Mouse (Mus musculus) liver, embryonic 12.5 days (tissue): ENCODE measurements around the gene 4930579F01Rik. TPM values are rescaled to one million over a fixed set of nuclear protein-coding genes. Genes with fewer than 3 reads are reported as not detected.

ENCODE experiments used
- ATAC-seq: fragments of 200-750 bp; cut with Nextera tagmentation; 2 replicates; pipeline ENCODE4 v1.8.0; 2017; ENCODE audit warnings: moderate number of reproducible peaks, mild to moderate bottlenecking, moderate library complexity
- H3K27ac ChIP-seq: fragments of 300-500 bp; sonication (generic); 2 replicates; pipeline ENCODE4 v1.5.1; 2016; ENCODE audit warnings: mild to moderate bottlenecking
- H3K27me3 ChIP-seq: fragments of 300-500 bp; sonication (generic); replicated peaks from 2 replicates; pipeline ENCODE4 v1.6.1; 2016; ENCODE audit warnings: mild to moderate bottlenecking, moderate library complexity
- H3K36me3 ChIP-seq: fragments of 300-500 bp; sonication (generic); 2 replicates; pipeline ENCODE4 v1.6.1; 2016; ENCODE audit warnings: mild to moderate bottlenecking, moderate library complexity
- H3K4me1 ChIP-seq: fragments of 300-500 bp; sonication (generic); 2 replicates; pipeline ENCODE4 v1.6.1; 2016
- H3K4me2 ChIP-seq: fragments of 300-500 bp; sonication (generic); 2 replicates; pipeline ENCODE4 v1.6.1; 2016; ENCODE audit warnings: mild to moderate bottlenecking, moderate library complexity
- H3K4me3 ChIP-seq: fragments of 300-500 bp; sonication (generic); 2 replicates; pipeline ENCODE4 v1.5.1; 2016; ENCODE audit warnings: mild to moderate bottlenecking, moderate library complexity
- H3K9ac ChIP-seq: fragments of 300-500 bp; sonication (generic); 2 replicates; pipeline ENCODE4 v1.6.1; 2016; ENCODE audit warnings: mild to moderate bottlenecking, moderate library complexity
- H3K9me3 ChIP-seq: fragments of 300-500 bp; sonication (generic); replicated peaks from 2 replicates; pipeline ENCODE4 v1.6.1; 2016; ENCODE audit warnings: mild to moderate bottlenecking, moderate library complexity
- WGBS: fragments of 180-500 bp; shearing (Covaris S2); methylation state at CpG from one replicate; pipeline ENCODE4 v1.1.7; 2016; ENCODE audit not compliant: insufficient replicate concordance; 5-methylcytosine and 5-hydroxymethylcytosine counted together
- polyA plus RNA-seq: library from polyadenylated mRNA; unstranded; fragments of >200 nt; fragmentation: Nextera tagmentation; extraction: Ambion mirVana; gene quantifications from 2 replicates; pipeline ENCODE4 v1.2.1, GENCODE M21; 2016

4930579F01Rik gene
- polyA plus RNA-seq, 1 experiment from 2014 or later: not detected

GRCm38 (mm10) chr3:138212431-138212951, 18.9 kb upstream of the 4930579F01Rik start:
- H3K9me3 ChIP-seq: no peaks in the 10 kb centered on the region
- H3K4me3 ChIP-seq: no peak overlapping the region
- 78% methylated on average over 4 of the region's 4 CpGs for WGBS
- no peak for ATAC-seq
- no peaks in the 10 kb centered on the region for H3K27me3 ChIP-seq
- no peak overlapping the region for H3K27ac ChIP-seq
- no peak overlapping the region for H3K4me2 ChIP-seq
- no peak overlapping the region for H3K9ac ChIP-seq
- H3K36me3 ChIP-seq: no peaks in the 10 kb centered on the region
- no peaks in the 10 kb centered on the region for H3K4me1 ChIP-seq

- H3K9me3 ChIP-seq: no peaks in the 10 kb centered on the region
- no peaks in the 10 kb centered on the region for H3K27me3 ChIP-seq
- H3K27ac ChIP-seq: no peak overlapping the region
- no peak overlapping the region for H3K4me2 ChIP-seq
- no peak overlapping the region for H3K4me3 ChIP-seq
- 49% methylated on average over 5 of the region's 5 CpGs for WGBS
- H3K36me3 ChIP-seq: no peaks in the 10 kb centered on the region
- H3K9ac ChIP-seq: no peak overlapping the region
- no peak for ATAC-seq
- no peaks in the 10 kb centered on the region for H3K4me1 ChIP-seq
These were observed 16.9 kb upstream of the 4930579F01Rik start for GRCm38 (mm10) chr3:138210432-138211075.

- 67% methylated on average over 3 of the region's 3 CpGs for WGBS
- H3K4me3 ChIP-seq: no peak overlapping the region
- H3K4me2 ChIP-seq: no peak overlapping the region
- ATAC-seq: no peak
- no peaks in the 10 kb centered on the region for H3K4me1 ChIP-seq
- H3K27ac ChIP-seq: no peak overlapping the region
- no peaks in the 10 kb centered on the region for H3K36me3 ChIP-seq
- H3K9me3 ChIP-seq: no peaks in the 10 kb centered on the region
- H3K27me3 ChIP-seq: no peaks in the 10 kb centered on the region
- no peak overlapping the region for H3K9ac ChIP-seq
These were observed 15.2 kb upstream of the 4930579F01Rik start for GRCm38 (mm10) chr3:138208821-138209220.

DNA sequence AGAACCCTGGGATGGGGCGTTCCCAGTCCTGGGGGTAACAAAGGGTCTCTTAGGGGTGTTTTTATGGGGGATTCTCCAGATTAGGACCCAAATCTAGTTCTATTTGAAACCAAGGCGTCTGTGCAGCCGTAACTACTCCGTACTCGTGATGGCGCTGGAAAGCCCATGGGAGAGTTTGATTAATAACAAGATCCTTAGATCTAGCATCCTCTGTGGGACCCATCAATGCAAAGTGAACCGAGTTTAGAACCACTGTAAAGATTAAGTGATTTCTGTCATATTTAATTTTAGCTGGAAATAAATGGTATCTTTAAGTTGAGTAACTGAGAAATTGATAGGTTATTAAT, 5.1 kb upstream of the 4930579F01Rik start:
- no peak overlapping the region for H3K9ac ChIP-seq
- no peaks in the 10 kb centered on the region for H3K27me3 ChIP-seq
- no peak for ATAC-seq
- WGBS: 61% methylated on average over 7 of the region's 7 CpGs
- no peaks in the 10 kb centered on the region for H3K4me1 ChIP-seq
- no peaks in the 10 kb centered on the region for H3K9me3 ChIP-seq
- no peaks in the 10 kb centered on the region for H3K36me3 ChIP-seq
- H3K4me2 ChIP-seq: no peak overlapping the region
- H3K4me3 ChIP-seq: no peak overlapping the region
- H3K27ac ChIP-seq: no peak overlapping the region

GRCm38 (mm10) chr3:138197973-138198721, 4.5 kb upstream of the 4930579F01Rik start:
- H3K4me1 ChIP-seq: no peaks in the 10 kb centered on the region
- peak overlapping the region; percentile 43 for H3K4me2 ChIP-seq
- WGBS: 34% methylated on average over 20 of the region's 20 CpGs
- no peaks in the 10 kb centered on the region for H3K36me3 ChIP-seq
- H3K27ac ChIP-seq: no peak overlapping the region
- no peaks in the 10 kb centered on the region for H3K27me3 ChIP-seq
- no peak overlapping the region for H3K9ac ChIP-seq
- no peaks in the 10 kb centered on the region for H3K9me3 ChIP-seq
- no peak for ATAC-seq
- no peak overlapping the region for H3K4me3 ChIP-seq

DNA sequence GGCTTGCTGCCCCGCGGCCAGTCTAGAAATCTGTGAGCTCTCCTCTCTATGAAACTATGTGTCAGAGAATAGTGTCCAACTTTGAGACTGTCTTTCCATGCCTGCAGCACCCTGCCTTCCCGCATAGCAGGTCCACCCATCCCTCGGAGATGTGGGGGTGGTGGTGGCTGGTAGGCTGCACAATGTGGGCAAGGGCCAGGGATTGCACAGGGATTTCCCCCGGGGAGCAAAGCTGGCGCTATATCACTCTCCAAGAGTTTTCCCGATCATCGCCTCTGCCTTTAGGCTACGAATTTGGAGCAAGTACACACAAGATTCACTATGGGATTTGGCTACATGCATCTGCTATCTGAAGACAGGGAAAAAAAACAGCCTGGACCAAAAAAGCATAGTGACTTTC, 3.9 kb upstream of the 4930579F01Rik start:
- 61% methylated on average over 9 of the region's 9 CpGs for WGBS
- no peak overlapping the region for H3K4me2 ChIP-seq
- H3K9ac ChIP-seq: no peak overlapping the region
- no peaks in the 10 kb centered on the region for H3K4me1 ChIP-seq
- H3K27me3 ChIP-seq: no peaks in the 10 kb centered on the region
- no peaks in the 10 kb centered on the region for H3K36me3 ChIP-seq
- ATAC-seq: no peak
- H3K9me3 ChIP-seq: no peaks in the 10 kb centered on the region
- H3K4me3 ChIP-seq: no peak overlapping the region
- H3K27ac ChIP-seq: no peak overlapping the region

GRCm38 (mm10) chr3:138197093-138197492, 3.5 kb upstream of the 4930579F01Rik start:
- H3K9ac ChIP-seq: no peak overlapping the region
- no peak overlapping the region for H3K4me2 ChIP-seq
- WGBS: 77% methylated on average over 14 of the region's 14 CpGs
- H3K36me3 ChIP-seq: no peaks in the 10 kb centered on the region
- H3K27ac ChIP-seq: no peak overlapping the region
- H3K4me3 ChIP-seq: no peak overlapping the region
- H3K27me3 ChIP-seq: no peaks in the 10 kb centered on the region
- no peaks in the 10 kb centered on the region for H3K9me3 ChIP-seq
- no peaks in the 10 kb centered on the region for H3K4me1 ChIP-seq
- ATAC-seq: no peak

DNA sequence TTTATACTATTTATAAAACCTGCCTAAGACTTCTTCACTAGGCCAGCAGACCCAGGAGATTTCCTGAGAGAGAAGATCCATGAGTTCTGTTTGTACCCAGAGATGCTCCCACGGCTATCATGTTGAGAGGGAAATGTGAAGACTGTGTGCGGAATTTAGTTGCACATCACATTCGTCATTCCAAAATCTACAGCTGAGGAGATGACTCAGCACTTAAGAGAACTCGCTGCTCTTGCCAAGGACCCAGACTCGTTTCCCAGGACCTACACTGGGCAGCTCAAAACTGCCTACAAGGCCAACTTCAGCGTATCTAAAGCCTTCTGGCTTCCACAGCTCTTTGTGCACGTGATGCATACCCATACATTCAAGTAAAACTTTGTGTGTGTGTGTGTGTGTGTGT, 1.4 kb downstream of the 4930579F01Rik start:
- no peaks in the 10 kb centered on the region for H3K4me1 ChIP-seq
- no peaks in the 10 kb centered on the region for H3K36me3 ChIP-seq
- H3K27ac ChIP-seq: no peak overlapping the region
- H3K27me3 ChIP-seq: no peaks in the 10 kb centered on the region
- WGBS: 66% methylated on average over 7 of the region's 7 CpGs
- no peak overlapping the region for H3K9ac ChIP-seq
- no peak overlapping the region for H3K4me2 ChIP-seq
- no peak overlapping the region for H3K4me3 ChIP-seq
- H3K9me3 ChIP-seq: no peaks in the 10 kb centered on the region
- no peak for ATAC-seq

DNA sequence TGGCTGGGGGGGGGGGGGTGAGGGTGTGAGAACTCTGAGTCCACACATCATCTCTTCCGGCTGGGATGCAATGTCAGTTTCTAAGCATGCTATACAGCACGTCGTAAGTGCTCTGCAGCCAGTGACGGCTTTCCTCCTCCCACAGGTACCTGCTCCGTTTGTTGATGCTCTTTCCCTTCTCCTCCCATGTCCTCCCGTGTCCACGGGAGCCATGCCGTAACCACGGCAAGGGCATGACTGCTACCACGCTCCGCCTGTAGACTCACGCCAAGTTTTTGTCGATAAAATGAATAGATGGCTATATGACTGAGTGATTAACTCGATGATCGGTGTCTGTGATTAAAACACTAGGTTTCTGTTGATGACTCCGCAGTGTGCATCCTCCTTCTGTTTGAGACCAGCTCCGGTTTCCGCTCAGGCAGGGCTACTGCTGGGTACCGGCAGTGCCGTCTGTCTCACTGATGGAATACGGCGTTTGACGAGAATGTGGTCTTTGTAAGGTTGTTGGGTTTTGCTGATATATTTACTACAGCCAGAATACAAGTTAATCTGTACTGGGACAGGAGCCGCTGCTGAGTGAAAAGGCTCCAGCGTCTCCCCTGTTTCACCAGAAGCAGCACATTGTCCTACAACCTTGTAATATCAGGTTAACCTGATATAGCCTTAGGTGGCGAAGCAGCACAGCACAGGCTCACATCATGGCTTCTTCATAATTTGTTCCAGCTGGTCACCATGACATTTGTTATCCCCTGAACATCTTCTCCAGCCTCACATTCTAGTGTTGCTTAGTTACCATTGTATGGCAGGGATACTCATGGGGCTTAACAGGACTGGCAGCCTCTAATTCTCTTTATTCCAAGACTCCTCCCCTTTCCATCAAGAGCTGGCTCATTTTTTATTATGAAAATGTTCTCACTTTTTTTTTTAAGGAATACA, 7.4 kb downstream of the 4930579F01Rik start:
- no peak for ATAC-seq
- Histone ChIP-seq H3K27ac (no peak overlapping the region), H3K36me3 (no peaks in the 10 kb centered on the region), H3K27me3 (no peaks in the 10 kb centered on the region), H3K4me1 (no peaks in the 10 kb centered on the region), H3K9ac (no peak overlapping the region), H3K4me3 (no peak overlapping the region), H3K4me2 (no peak overlapping the region), H3K9me3 (no peaks in the 10 kb centered on the region)
- WGBS: 80% methylated on average over 26 of the region's 26 CpGs

DNA sequence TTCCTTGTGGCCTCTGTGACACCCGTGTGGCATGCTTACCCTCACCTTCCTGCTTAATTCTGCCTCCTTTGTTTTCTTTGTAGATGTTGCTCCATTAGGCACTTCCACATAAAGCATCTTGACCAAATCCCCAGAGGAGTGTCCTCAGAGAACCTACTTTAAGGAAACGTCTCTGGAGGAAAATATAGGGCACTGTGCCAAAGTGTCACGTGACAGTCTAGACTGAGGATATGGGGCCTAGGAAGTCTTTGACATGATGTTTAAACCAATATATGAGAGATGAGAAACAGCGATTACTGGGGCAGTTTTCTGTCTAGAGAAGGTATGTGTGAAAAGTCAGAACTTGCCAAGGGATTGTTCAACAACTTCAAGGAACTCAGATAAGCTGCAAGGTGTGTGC, 8.3 kb downstream of the 4930579F01Rik start:
- 66% methylated on average over 4 of the region's 4 CpGs for WGBS

DNA sequence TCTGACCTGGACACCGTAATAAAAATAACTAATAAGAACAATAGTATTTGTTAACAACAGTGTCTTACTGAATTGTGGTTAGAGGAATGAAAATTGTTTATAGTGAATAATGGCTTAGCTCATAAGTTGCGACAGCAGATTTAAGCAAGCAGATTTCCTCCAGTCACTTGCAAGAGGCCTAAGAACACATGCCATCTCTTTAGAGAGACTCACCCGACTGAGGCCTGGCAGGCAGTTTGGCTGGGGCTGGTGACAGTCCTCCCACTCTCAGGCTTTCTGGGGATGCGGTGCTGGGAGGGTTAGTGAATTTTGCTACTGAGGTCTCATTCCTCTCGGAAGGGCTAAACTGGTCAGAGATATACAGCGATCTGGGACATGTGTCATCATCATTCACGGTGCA, 10.3 kb downstream of the 4930579F01Rik start:
- no peaks in the 10 kb centered on the region for H3K4me1 ChIP-seq
- no peak overlapping the region for H3K4me3 ChIP-seq
- H3K4me2 ChIP-seq: no peak overlapping the region
- no peaks in the 10 kb centered on the region for H3K36me3 ChIP-seq
- WGBS: 72% methylated on average over 7 of the region's 7 CpGs
- no peak overlapping the region for H3K9ac ChIP-seq
- no peak for ATAC-seq
- H3K27ac ChIP-seq: no peak overlapping the region
- H3K9me3 ChIP-seq: no peaks in the 10 kb centered on the region
- H3K27me3 ChIP-seq: no peaks in the 10 kb centered on the region

More for the DNA sequence above, 8.3 kb downstream of the 4930579F01Rik start:
- no peak for ATAC-seq
- Histone ChIP-seq H3K4me1 (no peaks in the 10 kb centered on the region), H3K4me2 (no peak overlapping the region), H3K9me3 (no peaks in the 10 kb centered on the region), H3K27ac (no peak overlapping the region), H3K4me3 (no peak overlapping the region), H3K27me3 (no peaks in the 10 kb centered on the region), H3K36me3 (no peaks in the 10 kb centered on the region), H3K9ac (no peak overlapping the region)

DNA sequence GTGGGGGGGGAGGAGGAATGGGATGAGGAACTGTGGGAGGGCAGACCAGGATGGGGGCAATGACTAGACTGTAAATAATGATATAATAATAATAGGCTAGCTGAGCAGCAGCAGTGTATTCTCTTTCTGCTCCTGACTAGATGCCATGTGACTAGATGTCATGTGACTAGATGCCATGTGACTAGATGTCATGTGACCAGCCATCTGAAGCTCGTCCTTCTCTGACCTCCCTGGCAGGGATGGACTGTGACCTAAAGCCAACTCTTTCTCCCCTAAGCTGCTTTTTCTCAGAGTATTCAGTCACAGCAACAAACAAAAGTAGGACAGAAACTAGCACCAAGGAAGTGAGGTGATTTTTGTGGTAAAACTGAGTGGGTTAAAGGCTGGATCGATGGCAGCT, 11.6 kb downstream of the 4930579F01Rik start:
- H3K4me3 ChIP-seq: no peak overlapping the region
- WGBS: 64% methylated on average over 2 of the region's 2 CpGs
- ATAC-seq: no peak
- H3K9me3 ChIP-seq: no peaks in the 10 kb centered on the region
- H3K27me3 ChIP-seq: no peaks in the 10 kb centered on the region
- H3K4me1 ChIP-seq: no peaks in the 10 kb centered on the region
- no peaks in the 10 kb centered on the region for H3K36me3 ChIP-seq
- H3K4me2 ChIP-seq: no peak overlapping the region
- no peak overlapping the region for H3K27ac ChIP-seq
- no peak overlapping the region for H3K9ac ChIP-seq
